Mouse (Mus musculus) retina, postnatal 7 days (tissue): ENCODE results near the gene Gale.
"Not testable (repeated sequence)": the region's sequence is repeated elsewhere in the genome, so short reads cannot be mapped to it uniquely, and the experiment has no call there.

Experiments
- DNase-seq: peaks from one replicate; pipeline ENCODE4 v3.0.0-alpha.2; 2012; ENCODE audit warnings: low read depth, low spot score

Gene Gale

GRCm38 (mm10) chr4:135963457-135964193 is at the start of gene Gale:
TSS of gene Gale (plus strand) at chr4:135963727.
- DNase-seq = peak; percentile 93

DNA sequence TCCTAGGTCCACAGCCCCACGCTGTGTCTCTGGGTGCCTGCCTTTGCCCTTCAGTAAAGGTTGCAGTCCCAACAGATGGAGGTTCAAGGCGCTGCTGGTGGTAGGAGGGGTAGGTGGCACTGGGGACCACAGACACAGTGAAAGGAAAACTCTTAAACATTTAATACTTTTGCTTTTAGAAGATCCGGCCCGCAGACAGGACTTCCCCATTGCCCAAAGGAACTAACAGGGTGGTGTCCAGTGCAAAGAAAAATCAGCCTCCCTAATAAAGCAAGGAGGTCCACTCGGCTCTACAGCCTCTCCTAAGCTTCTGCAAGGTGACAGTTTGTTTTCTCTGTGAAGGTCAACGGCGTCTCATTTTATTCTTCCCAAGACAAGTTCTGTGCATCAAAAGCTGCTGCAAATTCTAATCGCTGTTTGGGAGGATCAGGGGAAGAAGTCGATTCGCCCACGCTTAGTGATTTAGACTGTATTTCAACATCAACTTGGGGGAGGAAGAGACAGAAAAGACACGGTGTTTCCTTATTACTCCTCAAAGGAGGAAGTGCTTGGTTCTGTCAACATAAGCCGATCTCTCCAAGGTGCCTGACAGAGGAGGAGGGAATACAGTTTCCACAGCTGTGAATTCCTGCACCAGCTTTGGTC is 44.8 kb upstream of the Gale start:
- DNase-seq = no peak

DNA sequence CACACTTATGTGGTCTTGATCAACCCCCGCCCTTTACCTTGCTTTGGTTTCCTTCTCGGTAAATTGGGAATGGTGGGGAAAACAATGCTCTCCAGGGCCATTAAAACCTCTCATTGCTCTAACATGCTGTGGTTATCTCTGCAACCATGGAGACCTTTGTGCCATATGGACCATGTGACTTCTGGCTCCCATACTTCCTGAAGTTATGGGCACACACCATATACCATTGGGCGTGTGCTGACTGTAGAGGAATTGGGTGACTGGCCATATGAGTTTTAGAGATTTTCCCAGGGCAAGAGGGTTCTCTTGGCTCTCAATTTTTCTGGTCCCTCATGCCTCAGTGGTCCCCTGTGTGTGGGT is 44.3 kb upstream of the Gale start:
- no peak for DNase-seq

DNA sequence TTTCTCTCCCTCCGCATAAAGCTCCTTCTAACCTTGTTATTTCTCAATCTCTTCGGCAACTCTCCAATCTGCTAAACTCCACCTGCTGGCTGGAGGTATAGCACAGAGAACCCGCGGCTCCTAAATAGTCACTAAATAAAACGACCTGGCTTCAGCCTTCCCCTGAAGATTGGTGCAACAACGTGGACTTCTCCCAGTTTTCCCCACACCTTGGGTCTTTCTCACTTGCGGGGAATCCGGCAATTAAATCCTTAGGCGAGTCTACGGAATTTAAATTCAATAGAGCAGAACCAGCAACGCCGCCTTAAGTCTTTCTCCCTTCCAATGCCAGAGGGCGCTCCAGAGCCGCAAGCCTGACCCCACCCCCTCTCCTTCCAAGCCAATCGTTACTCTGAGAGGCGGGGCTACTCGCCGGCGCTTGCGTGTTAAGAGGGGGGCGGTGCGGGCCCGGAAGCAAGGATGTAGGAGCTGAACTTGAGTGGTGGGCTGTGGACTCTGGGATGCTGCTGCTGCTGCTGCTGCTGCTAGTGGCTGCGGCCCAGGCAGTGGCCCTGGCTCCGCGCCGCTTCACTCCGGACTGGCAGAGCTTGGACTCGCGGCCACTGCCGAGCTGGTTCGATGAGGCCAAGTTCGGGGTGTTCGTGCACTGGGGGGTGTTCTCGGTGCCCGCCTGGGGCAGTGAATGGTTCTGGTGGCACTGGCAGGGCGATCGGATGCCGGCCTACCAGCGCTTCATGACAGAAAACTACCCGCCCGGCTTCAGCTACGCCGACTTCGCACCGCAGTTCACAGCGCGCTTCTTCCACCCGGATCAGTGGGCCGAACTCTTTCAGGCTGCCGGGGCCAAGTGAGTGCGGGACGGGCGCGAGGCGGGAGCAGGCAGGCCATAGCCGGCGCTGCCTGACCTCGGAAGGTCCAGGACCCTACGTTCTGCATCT is 43.0 kb upstream of the Gale start, which contains the start of gene Fuca1:
TSS of gene Fuca1 (plus strand) at position 432 of the 938 bp plus-strand sequence.
- peak; percentile 95 for DNase-seq

- no peak for DNase-seq
Observed at GRCm38 (mm10) chr4:135921257-135922120, 42.0 kb upstream of the Gale start.

DNA sequence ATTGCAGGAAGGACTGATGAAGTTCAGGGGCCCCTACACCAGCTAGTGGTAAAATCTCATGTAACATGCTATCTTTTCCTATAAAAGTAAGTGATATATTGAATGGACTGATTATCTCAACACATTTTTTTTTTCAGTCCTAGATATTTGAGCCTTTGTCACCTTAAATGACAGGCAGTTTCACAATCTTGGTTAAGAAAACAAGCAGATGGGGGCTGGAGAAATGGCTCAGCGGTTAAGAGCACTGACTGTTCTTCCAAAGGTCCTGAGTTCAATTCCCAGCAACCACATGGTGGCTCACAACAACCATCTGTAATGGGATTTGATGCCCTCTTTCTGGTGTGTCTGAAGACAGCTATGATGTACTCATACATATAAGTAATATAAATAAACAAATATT is 41.3 kb upstream of the Gale start:
- no peak for DNase-seq

GRCm38 (mm10) chr4:135924418-135924817 is 39.1 kb upstream of the Gale start:
- DNase-seq = no peak

GRCm38 (mm10) chr4:135925341-135925740 is 38.2 kb upstream of the Gale start:
- DNase-seq = no peak

- DNase-seq = no peak
Observed at GRCm38 (mm10) chr4:135926195-135926808, 37.2 kb upstream of the Gale start.

- DNase-seq = no peak
Observed at GRCm38 (mm10) chr4:135926861-135927260, 36.7 kb upstream of the Gale start.

GRCm38 (mm10) chr4:135928376-135928775 is 35.2 kb upstream of the Gale start:
- DNase-seq = no peak

DNA sequence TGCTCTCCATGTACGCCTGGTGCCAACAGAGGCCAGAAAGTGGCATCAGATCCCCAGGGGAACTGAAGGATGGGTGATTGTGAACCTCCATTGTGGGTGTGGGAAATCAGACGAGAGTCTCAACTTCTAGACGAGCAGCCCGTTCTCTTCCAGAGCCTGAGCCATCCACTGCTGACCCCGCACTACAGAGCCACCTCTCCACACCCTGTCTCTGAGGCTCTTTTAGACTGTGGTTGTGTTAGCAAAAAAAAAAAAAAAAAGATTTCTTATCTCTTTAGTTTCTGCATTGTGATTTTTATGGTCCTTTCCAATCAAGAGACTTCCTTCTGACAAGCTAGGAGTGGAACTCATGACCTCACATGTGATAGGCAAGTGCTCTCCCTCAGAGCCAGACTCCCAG is 34.1 kb upstream of the Gale start:
- DNase-seq = no peak

DNA sequence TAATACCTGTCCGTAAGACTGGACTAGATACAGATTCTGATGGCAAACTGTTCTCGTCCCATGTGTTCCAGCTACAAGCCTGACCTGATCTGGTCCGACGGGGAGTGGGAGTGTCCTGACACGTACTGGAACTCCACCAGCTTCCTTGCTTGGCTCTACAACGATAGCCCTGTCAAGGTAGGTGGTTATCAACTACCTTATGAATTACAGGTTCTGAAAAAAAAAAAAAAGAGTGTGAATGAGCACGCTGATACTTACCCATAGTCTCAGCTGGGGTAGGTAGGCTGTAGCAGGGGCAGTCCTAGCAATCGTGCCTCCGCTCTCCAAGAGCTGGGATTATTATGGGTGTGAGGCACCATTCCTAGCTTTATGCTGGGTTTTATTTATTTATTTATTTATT is 33.7 kb upstream of the Gale start:
- no peak for DNase-seq

GRCm38 (mm10) chr4:135930239-135930638 is 33.3 kb upstream of the Gale start:
- no peak for DNase-seq

DNA sequence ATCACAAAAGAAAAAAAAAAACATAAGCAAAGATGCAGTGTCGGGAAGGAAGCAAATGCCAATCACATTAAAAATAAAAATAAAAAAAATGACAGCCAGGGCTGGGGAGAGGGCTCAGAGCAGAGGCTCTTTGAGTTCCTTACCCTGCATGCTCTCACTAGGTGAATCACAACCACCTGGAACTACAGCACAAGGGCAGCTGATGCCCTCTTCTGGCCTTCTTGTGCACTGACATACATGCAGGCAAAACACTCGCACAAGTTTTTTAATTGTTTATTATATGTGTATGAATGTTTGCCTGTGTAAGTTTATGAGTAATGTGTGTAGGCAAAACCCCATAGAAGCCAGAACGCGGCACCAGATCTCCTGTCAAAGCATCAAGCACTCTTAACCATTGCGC is 31.7 kb upstream of the Gale start:
- DNase-seq = no peak

DNA sequence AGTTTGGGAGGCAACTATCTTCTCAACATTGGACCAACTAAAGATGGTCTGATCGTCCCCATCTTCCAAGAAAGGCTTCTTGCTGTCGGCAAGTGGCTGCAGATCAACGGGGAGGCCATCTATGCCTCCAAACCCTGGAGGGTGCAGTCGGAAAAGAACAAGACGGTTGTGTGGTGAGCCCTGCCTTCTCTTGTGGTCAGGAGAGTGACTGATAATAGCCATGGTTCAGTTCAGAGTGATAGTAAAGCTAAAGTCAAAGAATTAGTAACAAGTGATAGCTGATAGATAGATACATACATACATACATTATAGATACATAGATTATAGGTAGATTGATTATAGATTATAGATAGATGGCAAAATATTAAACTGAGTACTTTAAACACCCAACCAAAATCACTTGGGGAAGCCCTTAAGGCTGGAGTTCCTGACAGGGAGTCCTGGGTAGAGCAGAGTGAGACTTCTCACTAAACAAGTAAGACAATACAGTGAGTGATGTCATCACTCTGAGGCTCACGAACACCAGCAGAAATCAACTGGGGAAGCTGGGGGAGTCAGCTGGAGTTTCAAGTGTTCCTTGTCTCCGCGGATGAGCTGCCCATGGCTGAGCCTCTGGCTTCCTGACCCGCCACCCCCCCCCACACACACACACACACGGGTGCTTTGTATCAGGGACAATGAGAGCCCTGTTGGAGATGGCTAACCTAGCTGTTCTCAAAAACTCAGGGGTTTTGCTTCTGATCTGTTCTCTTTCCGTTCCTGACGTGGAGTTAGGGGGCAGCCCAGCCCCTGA is 28.6 kb upstream of the Gale start:
- DNase-seq = no peak

DNA sequence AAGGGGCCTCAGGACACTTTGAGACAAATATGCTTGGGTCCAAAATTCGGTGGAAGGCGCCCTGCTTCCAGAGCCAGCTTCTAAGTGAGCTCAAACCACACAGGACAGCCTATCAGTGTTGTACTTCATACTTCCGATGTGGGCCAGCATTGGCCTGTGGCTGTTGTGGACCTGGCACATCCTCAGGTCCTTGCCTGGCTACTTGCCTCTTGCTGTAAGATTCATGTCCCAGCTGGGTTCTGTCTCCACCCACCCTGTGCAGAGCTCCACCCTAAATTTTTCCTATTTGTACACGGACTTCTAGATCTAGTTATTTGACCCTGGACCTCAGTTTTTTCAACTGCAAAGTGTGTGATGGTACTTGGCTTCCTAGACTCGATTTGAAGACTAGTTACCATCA is 28.0 kb upstream of the Gale start:
- no peak for DNase-seq

DNA sequence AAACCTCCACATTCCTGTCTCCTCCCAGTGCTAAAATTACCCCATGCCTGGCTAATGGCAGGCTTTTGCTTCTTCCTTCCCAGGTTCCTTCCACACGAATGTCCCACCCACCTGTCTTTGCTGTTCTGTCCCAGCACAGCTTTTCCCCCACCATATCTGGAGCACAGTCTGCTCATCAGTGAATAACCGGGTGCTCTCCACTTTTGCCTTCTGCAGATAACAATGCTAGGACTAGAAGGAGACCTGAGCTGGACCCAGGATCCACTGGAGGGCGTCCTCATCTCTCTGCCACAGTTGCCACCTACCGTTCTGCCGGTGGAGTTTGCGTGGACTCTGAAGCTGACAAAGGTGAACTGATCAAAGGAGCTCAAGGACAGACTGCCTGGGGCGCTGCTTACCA is 24.7 kb upstream of the Gale start:
- DNase-seq = no peak

DNA sequence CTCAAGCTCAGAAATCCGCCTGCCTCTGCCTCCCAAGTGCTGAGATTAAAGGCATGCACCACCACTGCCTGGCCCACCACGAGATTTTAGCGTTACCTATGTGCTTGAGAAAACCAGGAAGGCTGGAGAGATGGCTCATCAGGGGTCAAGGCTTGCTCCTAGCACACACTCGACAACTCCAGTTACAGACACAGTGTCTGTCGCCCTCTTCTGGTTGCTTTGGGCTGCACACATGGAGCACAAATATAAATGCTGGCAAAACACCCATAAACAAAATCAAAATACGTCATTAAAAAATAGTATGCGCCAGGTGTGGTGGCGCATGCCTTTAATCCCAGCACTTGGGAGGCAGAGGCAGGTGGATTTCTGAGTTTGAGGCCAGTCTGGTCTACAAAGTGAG is 22.5 kb upstream of the Gale start:
- not testable (repeated sequence) for DNase-seq

GRCm38 (mm10) chr4:135942193-135942592 is 21.3 kb upstream of the Gale start:
- no peak for DNase-seq
